Mouse (Mus musculus) activated CD4-positive, CD25-positive, alpha-beta regulatory T cell, adult 9 weeks (primary cell): ENCODE results near the gene Ifit3b. TPM values are rescaled to one million over a fixed set of nuclear protein-coding genes. Genes with fewer than 3 reads are reported as not detected.

Source experiments
- polyA plus RNA-seq: library from polyadenylated mRNA; unstranded; fragments of 100-300 nt; shearing (Covaris generic); gene quantifications from one replicate; pipeline ENCODE4 v1.2.1, GENCODE M21; 2017

The Ifit3b gene
- polyA plus RNA-seq, result 8.0 TPM

DNA sequence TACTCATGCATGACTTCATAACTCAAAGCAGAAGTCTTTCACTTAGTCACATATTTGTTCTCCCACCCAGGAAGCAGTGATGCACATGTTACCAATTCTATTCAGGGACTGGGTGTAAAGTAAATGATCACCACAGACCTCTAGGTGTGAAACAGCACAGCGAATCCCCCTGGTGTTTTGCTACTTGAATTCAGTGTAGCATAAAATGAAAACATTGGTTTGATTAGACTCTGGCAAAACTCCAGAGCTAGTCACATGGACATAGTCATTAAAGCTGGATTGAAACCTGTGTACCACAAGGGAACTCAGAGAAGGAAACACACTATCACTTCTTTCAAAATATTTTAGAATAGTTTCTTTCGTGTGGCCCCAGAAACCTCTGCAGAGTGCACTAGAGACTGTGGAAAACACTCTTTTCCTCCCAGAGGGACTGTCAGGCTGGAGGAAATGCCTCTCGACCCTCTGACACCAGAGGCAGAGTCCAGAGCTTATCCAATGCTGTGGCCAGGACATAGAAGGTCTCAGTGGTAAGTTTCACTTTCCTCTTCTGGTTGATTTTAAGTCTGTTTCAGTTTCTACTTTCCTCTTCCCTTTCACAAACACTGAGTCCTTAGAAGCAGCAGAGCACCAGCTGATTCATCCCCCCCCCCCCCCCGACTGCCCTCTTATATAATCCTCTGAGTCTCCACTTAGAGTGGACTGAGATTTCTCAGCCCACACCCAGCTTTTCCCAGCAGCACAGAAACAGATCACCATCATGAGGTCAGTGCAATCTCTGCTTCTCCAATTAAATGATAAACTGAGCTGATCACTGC is at the start of gene Ifit3b:
Gene Ifit3b, plus strand, starts transcription at position 734 of the 815 bp plus-strand sequence.

DNA sequence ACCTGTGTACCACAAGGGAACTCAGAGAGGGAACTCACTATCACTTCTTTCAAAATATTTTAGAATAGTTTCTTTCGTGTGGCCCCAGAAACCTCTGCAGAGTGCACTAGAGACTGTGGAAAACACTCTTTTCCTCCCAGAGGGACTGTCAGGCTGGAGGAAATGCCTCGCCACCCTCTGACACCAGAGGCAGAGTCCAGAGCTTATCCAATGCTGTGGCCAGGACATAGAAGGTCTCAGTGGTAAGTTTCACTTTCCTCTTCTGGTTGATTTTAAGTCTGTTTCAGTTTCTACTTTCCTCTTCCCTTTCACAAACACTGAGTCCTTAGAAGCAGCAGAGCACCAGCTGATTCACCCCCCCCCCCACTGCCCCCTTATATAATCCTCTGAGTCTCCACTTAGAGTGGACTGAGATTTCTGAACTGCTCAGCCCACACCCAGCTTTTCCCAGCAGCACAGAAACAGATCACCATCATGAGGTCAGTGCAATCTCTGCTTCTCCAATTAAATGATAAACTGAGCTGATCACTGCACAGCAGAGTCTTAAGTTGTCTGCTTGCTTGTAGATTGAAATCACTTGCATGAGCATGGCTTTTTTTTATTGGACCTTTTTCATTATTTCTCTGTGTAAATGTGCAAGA is 24.5 kb upstream of the Ifit3b start, which contains the start of gene Ifit3:
Gene Ifit3, plus strand, starts transcription at position 406 of the 641 bp plus-strand sequence.

DNA sequence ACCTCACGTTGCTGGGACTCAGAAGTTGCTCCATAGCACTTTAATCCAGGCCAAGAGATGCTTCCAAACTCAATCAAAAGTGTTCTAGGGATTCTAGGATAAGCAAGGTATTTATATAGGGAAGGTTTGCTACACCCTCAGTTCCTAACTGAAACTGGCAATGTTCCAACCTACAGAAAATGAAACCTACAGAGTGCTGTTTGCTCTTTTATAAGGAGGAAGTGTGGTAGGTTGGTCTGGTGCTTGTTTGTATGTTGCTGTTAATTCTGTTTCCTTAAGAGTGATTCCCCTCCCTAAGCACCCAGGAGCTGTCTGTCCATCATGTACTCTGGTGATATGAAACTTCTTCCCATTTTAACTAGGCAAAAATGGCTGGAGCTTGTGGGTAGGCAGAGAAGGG is 5.9 kb upstream of the Ifit3b start, which contains the start of gene Ifit1bl1:
Gene Ifit1bl1, minus strand, starts transcription at position 69 of the 400 bp plus-strand sequence.

DNA sequence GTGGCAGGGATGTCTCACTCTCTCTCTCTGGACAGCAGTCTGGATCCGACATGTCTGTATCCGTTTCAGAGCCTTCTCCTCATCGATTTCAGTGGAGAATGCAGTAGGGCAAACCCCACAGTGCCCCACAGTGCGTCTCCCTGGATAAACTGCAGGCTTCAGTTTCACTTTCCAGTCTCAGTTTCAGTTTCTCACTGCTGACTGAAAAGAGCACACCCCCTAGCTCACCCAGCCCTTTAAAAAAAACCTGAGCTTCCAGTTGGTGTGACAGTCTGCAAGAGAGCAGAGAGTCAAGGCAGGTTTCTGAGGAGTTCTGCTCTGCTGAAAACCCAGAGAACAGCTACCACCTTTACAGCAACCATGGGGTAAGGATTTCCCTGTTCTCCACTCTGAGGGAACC is 32.9 kb downstream of the Ifit3b start, which contains the start of the genes Ifit1bl2 and Ifit1:
Gene Ifit1bl2, minus strand, starts transcription at position 121 of the 400 bp plus-strand sequence.
Gene Ifit1, plus strand, starts transcription at position 249 of the 400 bp plus-strand sequence.

Other genes starting within 250 kb of the Ifit3b start
- gene Ch25h, start 132.8 kb upstream of the Ifit3b start, polyA plus RNA-seq, result not detected
- 97.1 TPM for gene Lipa, start 80.5 kb upstream of the Ifit3b start, polyA plus RNA-seq
- gene Ifit2, start 57.3 kb upstream of the Ifit3b start, polyA plus RNA-seq, result 44.3 TPM
- gene Ifit3, start 24.4 kb upstream of the Ifit3b start, polyA plus RNA-seq, result 41.6 TPM
- 133 TPM for gene Ifit1bl1, start 6.0 kb upstream of the Ifit3b start, polyA plus RNA-seq
- gene Ifit1bl2, start 32.8 kb downstream of the Ifit3b start, polyA plus RNA-seq, result 0.87 TPM
- gene Ifit1, start 32.9 kb downstream of the Ifit3b start, polyA plus RNA-seq, result 42.9 TPM
- not detected for gene Slc16a12, start 139.3 kb downstream of the Ifit3b start, polyA plus RNA-seq